Mouse (Mus musculus) granulocyte monocyte progenitor cell, adult 5-6 weeks (primary cell): ENCODE measurements at regions not wholly inside any gene's neighbourhood (a gene's known extent, or its start where the extent isn't known, plus 50 kb on each side); places are given as distances from the start of the nearest gene placed in this dataset.

Experiments
- ATAC-seq: replicated peaks from 2 replicates; pipeline ENCODE4 v1.8.0; 2016; ENCODE audit warnings: mild to moderate bottlenecking, moderate TSS enrichment, inconsistent platforms; ENCODE audit not compliant: poor library complexity, severe bottlenecking

DNA sequence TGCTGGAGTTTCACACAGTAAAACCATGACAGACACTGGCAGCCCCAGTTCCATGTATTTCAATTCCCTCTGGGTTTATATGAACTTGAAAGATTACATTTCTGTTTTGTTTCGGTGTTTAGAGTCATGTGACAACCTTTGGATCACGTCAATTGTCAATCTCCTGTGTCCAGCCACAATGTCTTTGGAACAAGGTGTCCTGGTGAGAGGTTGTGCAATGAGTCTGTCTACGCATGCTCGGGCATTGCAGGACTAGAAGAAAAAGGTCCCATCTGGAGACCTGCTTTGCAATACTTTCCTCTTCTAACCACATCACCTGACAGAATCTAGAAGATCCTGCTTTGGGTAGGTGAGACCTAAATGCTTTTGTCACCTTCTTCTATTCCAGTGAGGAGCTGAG, 333.5 kb downstream of the Gadd45g start:
- no peak for ATAC-seq

DNA sequence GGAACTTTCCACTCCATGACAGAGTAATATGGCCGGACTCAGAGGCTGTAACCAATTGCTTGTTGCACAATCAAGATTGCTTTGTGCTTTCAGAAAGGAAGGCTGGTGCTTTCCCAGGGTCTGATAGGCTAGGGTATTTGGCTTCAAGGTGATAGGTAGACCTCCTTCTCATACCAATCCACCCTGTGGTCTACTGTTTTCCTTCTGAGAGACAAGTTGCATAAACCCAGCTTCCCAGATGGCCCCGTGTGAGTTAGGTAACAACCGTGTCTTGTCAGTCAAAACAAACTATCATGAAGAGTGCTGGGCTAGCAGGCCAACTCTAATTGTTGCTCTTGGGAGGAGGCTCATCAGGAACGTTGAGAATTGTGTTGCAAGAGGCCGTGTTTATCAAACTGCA, 337.2 kb downstream of the Gadd45g start:
- peak; percentile 88 for ATAC-seq

DNA sequence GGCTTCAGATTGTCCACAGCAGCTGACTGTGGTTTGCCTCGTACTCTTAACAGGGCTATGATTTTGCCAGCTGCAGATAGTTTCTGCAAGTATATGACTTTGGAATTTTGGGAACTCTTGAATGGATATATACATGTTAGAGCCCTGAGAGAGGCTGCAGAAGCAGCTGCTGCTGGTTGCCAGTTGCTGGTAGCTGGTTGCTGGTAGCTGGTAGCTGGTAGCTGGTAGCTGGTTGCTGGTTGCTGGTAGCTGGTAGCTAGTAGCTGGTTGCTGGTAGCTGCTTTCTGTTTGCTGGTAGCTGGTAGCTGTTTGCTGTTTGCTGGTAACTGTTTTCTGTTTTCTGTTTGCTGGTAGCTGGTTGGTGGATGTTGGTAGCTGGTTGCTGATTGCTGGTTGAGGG, 339.1 kb downstream of the Gadd45g start:
- no peak for ATAC-seq

- ATAC-seq = peak; percentile 4; the same call in 1 of the 2 replicates
Measured at GRCm38 (mm10) chr13:52187841-52188604, 341.5 kb downstream of the Gadd45g start.

DNA sequence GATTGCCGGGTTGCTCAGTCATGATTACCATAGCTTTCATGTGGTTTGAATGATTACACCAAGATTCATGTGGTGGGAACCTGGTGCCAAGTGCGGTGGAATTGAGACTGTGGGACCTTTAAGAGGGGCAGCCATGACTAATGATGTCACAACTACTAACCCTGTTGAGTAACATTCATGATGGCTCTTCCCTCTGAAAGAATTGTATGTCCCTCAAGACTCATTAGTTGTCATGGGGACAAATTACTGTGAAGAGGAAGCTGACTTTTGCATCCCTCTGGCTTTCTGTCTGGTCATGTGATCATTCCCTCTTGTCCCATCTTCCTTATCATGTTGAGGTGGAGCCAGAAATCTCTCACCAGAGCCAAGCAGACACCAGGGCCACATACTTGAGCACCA, 342.1 kb downstream of the Gadd45g start:
- ATAC-seq = peak; percentile 83

GRCm38 (mm10) chr13:52189382-52189923, 341.6 kb downstream of the Diras2 start:
- ATAC-seq = peak; percentile 33; the same call in 1 of the 2 replicates

- ATAC-seq = no peak
Measured at GRCm38 (mm10) chr13:52190256-52190655, 340.8 kb downstream of the Diras2 start.

DNA sequence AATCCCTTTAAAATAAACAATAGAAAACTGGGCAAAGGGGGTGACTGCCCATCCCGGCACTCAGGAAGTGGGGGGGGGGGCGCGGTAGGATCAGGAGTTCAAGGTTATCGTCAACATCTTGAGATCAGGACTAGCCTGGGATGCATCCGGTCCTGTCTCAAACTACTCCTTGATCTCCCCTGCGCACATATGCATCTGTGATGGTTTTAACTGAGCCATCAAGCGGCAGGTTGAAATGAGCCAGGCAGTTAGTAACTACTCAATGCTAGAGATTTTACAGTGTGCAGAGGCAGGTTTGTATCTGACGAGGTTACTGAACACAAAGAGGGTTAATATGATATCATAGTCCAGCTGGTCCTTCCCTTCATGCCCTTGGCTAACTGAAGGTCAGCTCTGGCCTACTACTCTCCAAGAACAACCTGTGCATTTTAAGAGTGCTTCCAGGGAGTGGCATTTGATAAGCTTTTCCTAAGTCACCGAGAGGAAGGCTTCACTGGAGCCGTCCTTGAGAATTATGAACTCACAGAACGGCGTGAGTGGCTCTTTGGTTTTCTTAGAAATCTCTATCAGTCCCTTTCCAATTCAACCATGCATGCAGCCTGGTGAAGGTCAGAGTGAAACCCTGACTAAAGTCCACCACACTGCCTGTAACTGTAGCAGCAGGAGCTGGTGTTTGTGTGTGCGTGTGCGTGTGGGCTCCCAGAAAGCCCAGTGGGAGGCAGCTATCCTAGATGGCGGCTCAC, 340.1 kb downstream of the Diras2 start:
- ATAC-seq = no peak

- ATAC-seq = no peak
Measured at GRCm38 (mm10) chr13:52196917-52197316, 334.2 kb downstream of the Diras2 start.

GRCm38 (mm10) chr13:52198649-52199348, 332.3 kb downstream of the Diras2 start:
- no peak for ATAC-seq

GRCm38 (mm10) chr13:52202372-52202771, 328.7 kb downstream of the Diras2 start:
- no peak for ATAC-seq

DNA sequence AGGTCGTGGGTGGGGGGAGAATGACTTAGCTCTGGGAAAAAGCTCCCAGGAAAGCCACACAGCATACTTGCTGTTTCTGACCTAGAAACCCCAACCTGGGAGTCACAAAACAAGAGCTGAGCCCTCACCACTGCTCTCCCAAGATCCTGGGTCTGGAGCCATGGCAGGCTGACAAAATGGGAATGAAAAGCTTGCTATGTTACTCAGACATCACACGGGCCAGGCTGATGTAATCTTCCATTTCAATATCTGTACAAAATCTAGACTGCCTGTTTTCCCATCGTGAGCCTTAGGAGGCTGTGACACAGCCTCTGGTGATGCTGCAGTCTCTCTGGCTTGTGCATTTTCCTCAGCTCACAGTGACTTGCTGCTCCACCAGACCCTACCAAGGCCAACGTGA, 325.1 kb downstream of the Diras2 start:
- ATAC-seq = no peak

- no peak for ATAC-seq
Measured at GRCm38 (mm10) chr13:52216343-52216742, 314.7 kb downstream of the Diras2 start.

DNA sequence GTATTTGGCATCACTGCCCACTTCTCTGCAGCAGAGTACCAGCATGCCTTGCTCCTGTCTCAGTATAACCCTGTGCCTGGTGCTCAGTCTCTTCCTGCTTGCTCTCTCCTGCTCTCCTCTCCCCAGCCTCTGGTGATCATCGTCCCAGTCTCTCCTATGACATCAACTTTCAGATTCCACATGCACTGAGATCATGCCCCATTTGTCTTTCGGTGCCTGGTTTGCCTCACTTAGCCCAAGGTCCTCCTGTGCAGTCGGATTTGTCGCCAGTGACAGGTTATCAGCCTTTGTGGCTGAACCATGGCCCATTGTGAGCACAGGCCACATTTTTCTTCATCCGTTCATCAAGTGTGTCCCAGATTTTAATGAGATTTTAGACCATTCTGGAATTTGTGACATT, 314.0 kb downstream of the Diras2 start:
- no peak for ATAC-seq

DNA sequence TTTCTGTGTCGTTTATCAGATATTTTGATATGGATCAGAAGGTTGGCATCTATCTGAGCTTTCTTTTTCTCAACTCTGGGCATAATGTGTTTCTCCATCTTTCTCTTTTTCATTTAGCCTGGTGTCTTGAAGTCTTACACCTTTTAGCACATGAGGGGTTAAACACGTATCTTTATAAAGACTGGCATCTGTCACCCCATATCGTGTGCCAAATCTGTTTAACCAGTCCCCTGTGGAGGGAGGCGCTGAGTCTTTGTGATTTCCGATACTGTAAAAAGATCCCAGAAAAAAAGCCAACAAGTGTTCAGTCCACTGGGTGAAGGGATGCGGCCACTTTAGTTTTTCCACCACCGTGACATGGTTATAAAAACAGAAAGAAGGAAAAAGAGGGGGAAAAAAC, 313.3 kb downstream of the Diras2 start:
- ATAC-seq = no peak

- ATAC-seq = no peak
Measured at GRCm38 (mm10) chr13:52222315-52223097, 308.6 kb downstream of the Diras2 start.

- peak; percentile 40; the same call in 1 of the 2 replicates for ATAC-seq
Measured at GRCm38 (mm10) chr13:52223098-52223962, 307.7 kb downstream of the Diras2 start.

GRCm38 (mm10) chr13:52233971-52234370, 297.1 kb downstream of the Diras2 start:
- ATAC-seq = no peak

- ATAC-seq = peak; percentile 94
Measured at GRCm38 (mm10) chr13:52236105-52236504, 295.0 kb downstream of the Diras2 start.
